In the genomic region with DNA sequence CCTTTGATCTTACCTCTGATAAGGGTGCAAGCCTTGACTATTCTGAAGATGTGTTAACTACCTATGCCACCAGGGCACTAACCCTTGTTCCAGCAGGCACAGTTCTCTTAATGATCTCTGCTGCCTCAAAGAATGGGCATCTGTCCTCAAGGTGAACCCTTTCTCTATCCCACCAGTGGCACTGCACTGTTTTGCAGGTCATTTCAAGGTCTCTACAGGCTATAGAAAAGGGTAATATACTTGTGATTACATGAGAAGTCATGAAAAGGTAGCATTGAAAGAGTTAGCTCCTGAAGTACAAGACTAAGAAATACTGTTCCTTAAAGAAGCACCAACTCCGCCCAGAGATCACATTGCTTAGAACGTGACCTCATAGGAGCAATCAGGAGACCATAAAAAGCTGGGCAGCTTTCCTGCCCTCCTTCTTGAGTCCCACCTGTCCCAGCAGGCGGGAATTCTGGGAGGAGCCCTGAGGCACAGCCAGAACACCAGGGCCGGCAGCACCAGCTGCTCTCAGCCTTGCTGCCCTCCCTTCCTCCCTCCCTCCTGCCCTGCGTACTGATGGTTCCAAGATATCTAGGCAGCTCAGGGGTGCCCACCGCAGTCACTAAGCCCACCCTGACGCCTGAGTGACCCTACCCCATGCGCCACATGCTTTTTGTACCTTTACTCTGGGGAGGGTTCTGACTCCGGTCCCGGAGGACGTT, we compare ENCODE assay signal across 9 mouse cellular contexts.
DNase-seq lines count a peak whose midpoint lies in the region; ATAC-seq lines count a peak whose summit lies in the region.
"Had no signal": no experiment of that assay in that cellular context is flagged by ENCODE, and none has a peak within 500 bp of the region (broad histone marks: within the 10 kb centered on the region; RNA-seq: fewer than 3 reads in every experiment).

No protein-coding gene starts in this region.

- H3K27me3 ChIP-seq in embryonic facial prominence, embryonic 14.5 days (replicated peaks; ENCODE audit: control insufficient read depth, insufficient read depth, low read length), result no peaks in the 10 kb centered on the region
- H3K27me3 ChIP-seq in limb, embryonic 13.5 days, result no peaks in the 10 kb centered on the region
- no peaks in the 10 kb centered on the region for H3K27me3 ChIP-seq in midbrain, embryonic 16.5 days (ENCODE audit: control insufficient read depth, insufficient read depth, low read depth, low read length)
- H3K27me3 ChIP-seq: Patski had no signal

- H3K9me3 ChIP-seq in embryonic facial prominence, embryonic 14.5 days (ENCODE audit: control insufficient read depth, low read length), result no peaks in the 10 kb centered on the region
- H3K9me3 ChIP-seq in limb, embryonic 13.5 days, result no peaks in the 10 kb centered on the region
- H3K9me3 ChIP-seq in midbrain, embryonic 16.5 days (replicated peaks; ENCODE audit: control insufficient read depth, low read length, poor library complexity, severe bottlenecking), result no peaks in the 10 kb centered on the region

- peak; percentile 86 for ATAC-seq in embryonic facial prominence, embryonic 14.5 days (ENCODE audit: low read depth)
- ATAC-seq in hematopoietic stem cell, adult 5-6 weeks (replicated peaks in 1 of 2; ENCODE audit: insufficient read depth in 1 of 2, low FRiP score in 2 of 2, low TSS enrichment in 1 of 2, low read depth in 1 of 2, poor library complexity in 2 of 2, severe bottlenecking in 2 of 2), result peak; percentile 17 to 30; a peak in 3 of 4 replicates
- peak; percentile 71 for ATAC-seq in limb, embryonic 13.5 days (ENCODE audit: low FRiP score, low read depth)
- ATAC-seq in midbrain, embryonic 16.5 days, result peak; percentile 71

- peak overlapping the region; percentile 54; the same call in 1 of the 2 replicates for H3K27ac ChIP-seq in embryonic facial prominence, embryonic 14.5 days (replicated peaks; ENCODE audit: low read depth, low read length)
- H3K27ac ChIP-seq in limb, embryonic 13.5 days, result peak overlapping the region; percentile 79
- peak overlapping the region; percentile 78; the same call in 1 of the 2 replicates for H3K27ac ChIP-seq in midbrain, embryonic 16.5 days (ENCODE audit: low read length)

- H3K36me3 ChIP-seq in embryonic facial prominence, embryonic 14.5 days (ENCODE audit: control insufficient read depth, insufficient read depth, low read length), result no peaks in the 10 kb centered on the region
- H3K36me3 ChIP-seq in limb, embryonic 13.5 days, result no peaks in the 10 kb centered on the region
- no peaks in the 10 kb centered on the region for H3K36me3 ChIP-seq in midbrain, embryonic 16.5 days (ENCODE audit: control insufficient read depth, insufficient read depth, low read length)

- 0 out of 2 replicates have a peak, but pooled peaks cover 16% of the 10 kb centered on the region for H3K4me1 ChIP-seq in embryonic facial prominence, embryonic 14.5 days (ENCODE audit: control insufficient read depth, insufficient read depth, low read length)
- H3K4me1 ChIP-seq in limb, embryonic 13.5 days, result peaks cover 28% of the 10 kb centered on the region
- peaks cover 34% of the 10 kb centered on the region for H3K4me1 ChIP-seq in midbrain, embryonic 16.5 days (ENCODE audit: control insufficient read depth, insufficient read depth, low read length)

- peak overlapping the region; percentile 50 for H3K9ac ChIP-seq in embryonic facial prominence, embryonic 14.5 days (ENCODE audit: low read depth, low read length)
- peak overlapping the region; percentile 63 for H3K9ac ChIP-seq in limb, embryonic 13.5 days
- H3K9ac ChIP-seq in midbrain, embryonic 16.5 days (ENCODE audit: low read depth, low read length), result peak overlapping the region; percentile 66

- DNase-seq in kidney, adult 11 months, result peak; percentile 21
- DNase-seq in kidney, postnatal 14 days, result no peak
- peak; percentile 27 for DNase-seq in adrenal gland, postnatal 14 days
- DNase-seq in embryonic facial prominence, embryonic 14.5 days (ENCODE audit: low spot score), result peak; percentile 80
- peak; percentile 49 to 52 for DNase-seq in thymus, postnatal 10 days (ENCODE audit: low spot score in 2 of 2)

- peak overlapping the region; percentile 71 for H3K4me2 ChIP-seq in embryonic facial prominence, embryonic 14.5 days (ENCODE audit: low read depth, low read length)
- peak overlapping the region; percentile 90 for H3K4me2 ChIP-seq in limb, embryonic 13.5 days (replicated peaks)
- peak overlapping the region; percentile 80 for H3K4me2 ChIP-seq in midbrain, embryonic 16.5 days (ENCODE audit: low read length)

- 20% methylated on average over 9 of the region's 11 CpGs for WGBS in embryonic facial prominence, embryonic 14.5 days
- 5% methylated on average over 11 of the region's 11 CpGs for WGBS in limb, embryonic 13.5 days
- WGBS in midbrain, embryonic 16.5 days, result 26% methylated on average over 11 of the region's 11 CpGs

- peak overlapping the region; percentile 30 for H3K4me3 ChIP-seq in embryonic facial prominence, embryonic 14.5 days (ENCODE audit: low read depth, low read length)
- H3K4me3 ChIP-seq in limb, embryonic 13.5 days, result peak overlapping the region; percentile 48
- H3K4me3 ChIP-seq in midbrain, embryonic 16.5 days (ENCODE audit: low read depth, low read length), result peak overlapping the region; percentile 40

Comparison
In these comparisons a context has a peak if more than half of its experiments do, and no peak if none do; other contexts are left out.
1. ATAC-seq: peak in every context shown above with its lines; median percentile 86 in embryonic facial prominence, embryonic 14.5 days; 71 in limb, embryonic 13.5 days; 71 in midbrain, embryonic 16.5 days; 24 in hematopoietic stem cell, adult 5-6 weeks.